Mouse (Mus musculus) kidney, adult 2 months (tissue): Measurements from ENCODE around the gene Gm10097. TPM values are rescaled to one million over a fixed set of nuclear protein-coding genes. Genes with fewer than 3 reads are reported as not detected.

ENCODE experiments used
- DNase-seq: peaks from one replicate; pipeline ENCODE4 v3.0.0; 2021
- H3K27ac ChIP-seq: fragments of 200-500 bp; 2 replicates; pipeline ENCODE4 v1.5.1; 2012; ENCODE audit warnings: low read depth, low read length, control low read depth, inconsistent platforms; ENCODE audit not compliant: insufficient read depth
- H3K27me3 ChIP-seq: fragments of 200-500 bp; replicated peaks from 2 replicates; pipeline ENCODE4 v1.6.1; 2012; ENCODE audit warnings: mild to moderate bottlenecking, moderate library complexity, low read length, inconsistent platforms; ENCODE audit not compliant: control insufficient read depth, insufficient read depth
- H3K36me3 ChIP-seq: fragments of 200-500 bp; 2 replicates; pipeline ENCODE4 v1.6.1; 2012; ENCODE audit warnings: mild to moderate bottlenecking, moderate library complexity, low read length, inconsistent platforms; ENCODE audit not compliant: control insufficient read depth, insufficient read depth
- H3K4me1 ChIP-seq: fragments of 200-500 bp; 2 replicates; pipeline ENCODE4 v1.6.1; 2011; ENCODE audit warnings: low read length; ENCODE audit not compliant: control insufficient read depth, insufficient read depth
- H3K4me3 ChIP-seq: fragments of 200-500 bp; 2 replicates; pipeline ENCODE4 v1.5.1; 2011; ENCODE audit warnings: mild to moderate bottlenecking, low read depth, low read length, control low read depth; ENCODE audit not compliant: insufficient read depth
- CTCF ChIP-seq: fragments of 200-500 bp; conservative IDR thresholded peaks from 2 replicates; pipeline ENCODE4 v1.5.1; 2011; ENCODE audit warnings: low read depth, mild to moderate bottlenecking, control low read depth, low read length, moderate library complexity, mixed read lengths; ENCODE audit not compliant: insufficient read depth, insufficient read length
- POLR2A ChIP-seq: fragments of 200-500 bp; IDR thresholded peaks from one replicate; pipeline ENCODE4 v1.6.1; 2011; ENCODE audit warnings: low read depth, low read length, control low read depth
- WGBS: fragments of 180-500 bp; shearing (Covaris S2); methylation state at CpG from one replicate; pipeline ENCODE4 v1.1.7; 2018; 5-methylcytosine and 5-hydroxymethylcytosine counted together
- polyA plus RNA-seq: library from polyadenylated mRNA; depleted of rRNA; stranded (reverse); fragments of >200 nt; gene quantifications from 2 replicates; pipeline ENCODE4 v1.2.3, GENCODE M21; 2012

Gm10097 gene
- polyA plus RNA-seq, 1 experiment = not detected

- Histone ChIP-seq H3K36me3 (no peaks in the 10 kb centered on the region; the same call in 1 of the 2 replicates), H3K27ac (no peak overlapping the region), H3K27me3 (no peaks in the 10 kb centered on the region), H3K4me3 (no peak overlapping the region), H3K4me1 (no peaks in the 10 kb centered on the region)
- TF ChIP-seq CTCF (no peak), POLR2A (no peak)
- WGBS = 72% methylated on average over 8 of the region's 8 CpGs
- DNase-seq = no peak
Observed at GRCm38 (mm10) chr10:5041254-5041653, 27.7 kb upstream of the Gm10097 start.

- DNase-seq = no peak
- Histone ChIP-seq H3K27me3 (no peaks in the 10 kb centered on the region), H3K4me1 (no peaks in the 10 kb centered on the region), H3K36me3 (no peaks in the 10 kb centered on the region), H3K27ac (no peak overlapping the region), H3K4me3 (no peak overlapping the region)
- WGBS = 59% methylated on average over 8 of the region's 8 CpGs
- TF ChIP-seq CTCF = no peak
- no peak for TF ChIP-seq POLR2A
Observed at GRCm38 (mm10) chr10:5044481-5044880, 24.5 kb upstream of the Gm10097 start.

GRCm38 (mm10) chr10:5045213-5045612 lies 23.8 kb upstream of the Gm10097 start:
- TF ChIP-seq CTCF = no peak
- TF ChIP-seq POLR2A = no peak
- Histone ChIP-seq H3K4me1 (no peaks in the 10 kb centered on the region), H3K36me3 (no peaks in the 10 kb centered on the region), H3K4me3 (no peak overlapping the region), H3K27ac (no peak overlapping the region), H3K27me3 (no peaks in the 10 kb centered on the region)
- no peak for DNase-seq
- 90% methylated on average over 7 of the region's 7 CpGs for WGBS

GRCm38 (mm10) chr10:5045671-5046070 lies 23.3 kb upstream of the Gm10097 start:
- whole genome bisulfite sequencing = 96% methylated on average over 5 of the region's 5 CpGs
- H3K27me3 ChIP-seq = no peaks in the 10 kb centered on the region
- DNase-seq = no peak

GRCm38 (mm10) chr10:5056243-5056735 lies 12.7 kb upstream of the Gm10097 start:
- no peak for DNase-seq
- Histone ChIP-seq H3K4me3 (no peak overlapping the region), H3K36me3 (no peaks in the 10 kb centered on the region; the same call in 1 of the 2 replicates), H3K27me3 (no peaks in the 10 kb centered on the region), H3K27ac (no peak overlapping the region), H3K4me1 (no peaks in the 10 kb centered on the region)
- TF ChIP-seq CTCF = no peak
- TF ChIP-seq POLR2A = no peak
- WGBS = 93% methylated on average over 10 of the region's 10 CpGs

More at GRCm38 (mm10) chr10:5045671-5046070, 23.3 kb upstream of the Gm10097 start:
- H3K27ac ChIP-seq = no peak overlapping the region
- H3K4me3 ChIP-seq = no peak overlapping the region
- H3K36me3 ChIP-seq = no peaks in the 10 kb centered on the region
- no peaks in the 10 kb centered on the region for H3K4me1 ChIP-seq
- no peak for TF ChIP-seq CTCF
- no peak for TF ChIP-seq POLR2A

GRCm38 (mm10) chr10:5056940-5057339 lies 12.1 kb upstream of the Gm10097 start:
- no peaks in the 10 kb centered on the region for H3K27me3 ChIP-seq
- WGBS = 78% methylated on average over 3 of the region's 3 CpGs
- no peak overlapping the region for H3K27ac ChIP-seq
- DNase-seq = no peak
- H3K4me3 ChIP-seq = no peak overlapping the region
- H3K36me3 ChIP-seq = no peaks in the 10 kb centered on the region; the same call in 1 of the 2 replicates
- no peaks in the 10 kb centered on the region for H3K4me1 ChIP-seq
- no peak for TF ChIP-seq POLR2A
- TF ChIP-seq CTCF = no peak

- 93% methylated on average over 15 of the region's 15 CpGs for WGBS
- Histone ChIP-seq H3K4me3 (no peak overlapping the region), H3K4me1 (no peaks in the 10 kb centered on the region), H3K27me3 (no peaks in the 10 kb centered on the region), H3K36me3 (no peaks in the 10 kb centered on the region; the same call in 1 of the 2 replicates), H3K27ac (no peak overlapping the region)
- TF ChIP-seq CTCF (no peak), POLR2A (no peak)
- DNase-seq = no peak
Observed at GRCm38 (mm10) chr10:5057661-5058060, 11.3 kb upstream of the Gm10097 start.

GRCm38 (mm10) chr10:5058876-5059275 lies 10.1 kb upstream of the Gm10097 start:
- Histone ChIP-seq H3K27ac (no peak overlapping the region), H3K4me1 (no peaks in the 10 kb centered on the region), H3K4me3 (no peak overlapping the region), H3K27me3 (no peaks in the 10 kb centered on the region), H3K36me3 (no peaks in the 10 kb centered on the region; the same call in 1 of the 2 replicates)
- WGBS = 86% methylated on average over 2 of the region's 2 CpGs
- no peak for DNase-seq
- TF ChIP-seq POLR2A (no peak), CTCF (no peak)
